Mouse (Mus musculus) testis, adult 2 months (tissue): ENCODE results near the gene Pkp4. TPM values are rescaled to one million over a fixed set of nuclear protein-coding genes. Genes with fewer than 3 reads are reported as not detected.
"Not testable (repeated sequence)": the region's sequence is repeated elsewhere in the genome, so short reads cannot be mapped to it uniquely, and the experiment has no call there.

Experiments
- H3K27ac ChIP-seq: fragments of 200-500 bp; 2 replicates; pipeline ENCODE4 v1.5.1; 2012; ENCODE audit warnings: low read depth, low read length; ENCODE audit not compliant: control insufficient read depth, insufficient read depth
- H3K27me3 ChIP-seq: fragments of 200-500 bp; 2 replicates; pipeline ENCODE4 v1.6.1; 2012; ENCODE audit warnings: mild to moderate bottlenecking, low read length, moderate library complexity; ENCODE audit not compliant: control insufficient read depth, insufficient read depth
- H3K36me3 ChIP-seq: fragments of 200-500 bp; 2 replicates; pipeline ENCODE4 v1.6.1; 2012; ENCODE audit warnings: mild to moderate bottlenecking, low read length; ENCODE audit not compliant: control insufficient read depth, insufficient read depth
- H3K4me1 ChIP-seq: fragments of 200-500 bp; 2 replicates; pipeline ENCODE4 v1.6.1; 2012; ENCODE audit warnings: low read length; ENCODE audit not compliant: control insufficient read depth, insufficient read depth
- H3K4me3 ChIP-seq: fragments of 200-500 bp; 2 replicates; pipeline ENCODE4 v1.5.1; 2012; ENCODE audit warnings: low read depth, mild to moderate bottlenecking, low read length, moderate library complexity, mixed read lengths; ENCODE audit not compliant: control insufficient read depth
- CTCF ChIP-seq: fragments of 200-500 bp; IDR thresholded peaks from 2 replicates; pipeline ENCODE4 v1.5.1; 2012; ENCODE audit warnings: low read depth, mild to moderate bottlenecking, inconsistent platforms, low read length, moderate library complexity; ENCODE audit not compliant: control insufficient read depth, insufficient read depth, insufficient replicate concordance
- POLR2A ChIP-seq: fragments of 200-500 bp; IDR thresholded peaks from 2 replicates; pipeline ENCODE4 v1.6.1; 2012; ENCODE audit warnings: low read depth, mild to moderate bottlenecking, inconsistent platforms, low read length, moderate library complexity; ENCODE audit not compliant: control insufficient read depth
- polyA plus RNA-seq: library from polyadenylated mRNA; depleted of rRNA; stranded (reverse); fragments of >200 nt; gene quantifications from 2 replicates; pipeline ENCODE4 v1.2.3, GENCODE M21; 2012

Pkp4 gene
- polyA plus RNA-seq, 1 experiment = 9.4 TPM

DNA sequence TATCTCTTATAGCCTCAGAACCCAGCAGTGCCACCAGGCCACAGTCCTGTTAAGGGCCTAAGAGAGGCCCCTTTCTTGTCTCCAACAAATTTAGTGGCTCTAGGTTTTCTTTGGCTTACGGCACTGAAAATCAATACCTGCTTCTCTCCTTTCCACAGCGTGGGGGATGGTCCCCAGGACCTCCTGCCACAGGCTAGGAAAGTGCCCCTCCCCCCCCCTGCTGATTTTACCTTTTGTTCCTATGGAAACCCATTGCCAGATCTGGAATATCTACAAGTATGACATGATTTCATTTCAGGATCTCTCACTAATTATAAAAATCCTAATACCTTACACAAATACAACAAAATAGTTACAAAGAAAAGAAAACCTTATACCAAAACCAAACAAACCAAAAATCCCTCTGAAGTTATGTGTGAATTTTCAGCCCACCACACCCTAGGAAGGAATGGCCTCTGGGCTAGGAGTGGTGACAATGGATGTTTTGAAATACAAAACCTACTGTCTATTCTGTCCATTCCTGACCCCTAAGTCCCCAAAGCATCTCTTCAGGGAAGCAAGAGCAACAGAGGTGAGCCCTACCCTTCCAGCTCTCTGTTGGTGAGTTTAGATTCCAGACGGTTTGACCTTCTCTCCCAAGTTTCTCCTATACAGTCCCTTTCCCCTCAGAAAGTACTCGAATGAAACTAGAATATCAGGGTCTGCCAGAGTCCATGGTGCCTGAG lies 224.7 kb downstream of the Pkp4 start:
- H3K27ac ChIP-seq = no peak overlapping the region
- H3K36me3 ChIP-seq = no peaks in the 10 kb centered on the region
- H3K4me3 ChIP-seq = no peak overlapping the region
- TF ChIP-seq CTCF = no peak
- TF ChIP-seq POLR2A = no peak
- H3K27me3 ChIP-seq = no peaks in the 10 kb centered on the region
- H3K4me1 ChIP-seq = peaks cover 4% of the 10 kb centered on the region; the same call in 1 of the 2 replicates

DNA sequence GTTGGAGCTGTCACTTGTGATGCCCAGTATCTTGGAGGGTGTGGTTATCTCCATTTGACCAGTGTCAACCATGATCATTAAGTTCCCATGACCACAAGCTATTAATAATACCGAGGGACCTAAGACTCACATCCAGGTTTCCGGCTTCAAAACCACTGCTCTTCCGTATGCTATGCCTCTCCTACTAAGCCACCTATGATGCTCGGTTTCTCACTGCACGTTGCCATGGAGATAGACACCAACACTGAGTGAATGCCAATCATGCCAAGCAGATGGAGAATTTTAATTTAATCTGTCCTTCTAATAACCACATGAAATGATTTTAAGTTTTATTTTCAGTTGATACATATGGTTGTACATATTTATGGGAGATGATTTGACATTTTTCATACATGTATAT lies 229.3 kb downstream of the Pkp4 start:
- Histone ChIP-seq H3K27ac (no peak overlapping the region), H3K4me3 (no peak overlapping the region), H3K27me3 (no peaks in the 10 kb centered on the region), H3K36me3 (no peaks in the 10 kb centered on the region), H3K4me1 (no peaks in the 10 kb centered on the region)
- no peak for TF ChIP-seq CTCF
- TF ChIP-seq POLR2A = no peak

DNA sequence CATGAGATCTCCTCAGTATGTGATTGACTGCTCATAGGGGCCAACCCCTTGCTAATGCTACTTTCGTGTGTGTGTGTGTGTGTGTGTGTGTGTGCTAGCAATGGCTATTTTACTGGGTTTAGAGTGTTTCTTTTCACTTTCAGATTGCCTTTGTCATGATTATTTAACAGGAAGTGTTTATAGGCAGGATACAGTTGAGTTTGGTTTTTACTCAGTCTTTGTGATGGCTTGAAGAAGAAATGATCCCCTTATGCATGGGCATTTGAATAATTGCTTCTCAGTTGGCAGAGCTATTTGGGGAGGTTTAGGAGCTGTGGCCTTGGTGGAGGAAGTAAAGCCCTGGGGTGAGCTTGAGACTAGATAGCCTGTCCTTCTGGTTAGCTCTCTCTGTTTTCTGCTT lies 232.5 kb downstream of the Pkp4 start:
- no peaks in the 10 kb centered on the region for H3K4me1 ChIP-seq
- no peak overlapping the region for H3K4me3 ChIP-seq
- no peak overlapping the region for H3K27ac ChIP-seq
- no peak for TF ChIP-seq POLR2A
- no peak for TF ChIP-seq CTCF
- no peaks in the 10 kb centered on the region for H3K27me3 ChIP-seq
- no peaks in the 10 kb centered on the region for H3K36me3 ChIP-seq

DNA sequence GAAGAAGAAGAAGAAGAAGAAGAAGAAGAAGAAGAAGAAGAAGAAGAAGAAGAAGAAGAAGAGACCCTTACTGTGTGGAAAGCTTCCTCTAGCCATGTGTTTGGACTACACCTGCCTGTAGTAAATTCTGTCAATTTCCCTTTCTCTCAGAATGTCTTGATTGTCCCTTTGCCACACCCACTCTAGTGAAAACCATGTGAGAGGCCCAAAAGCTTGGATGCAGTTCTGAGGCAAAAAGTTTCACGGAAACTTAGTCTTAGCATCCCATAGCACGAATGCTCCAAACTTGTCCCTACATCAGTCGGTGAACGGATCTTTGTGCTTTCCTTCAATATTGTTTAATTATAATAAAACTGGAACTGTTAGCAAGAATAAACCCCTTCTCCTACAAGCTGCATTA lies 234.0 kb downstream of the Pkp4 start:
- Histone ChIP-seq H3K27me3 (no peaks in the 10 kb centered on the region), H3K36me3 (no peaks in the 10 kb centered on the region), H3K27ac (no peak overlapping the region), H3K4me1 (no peaks in the 10 kb centered on the region), H3K4me3 (no peak overlapping the region)
- TF ChIP-seq POLR2A (no peak), CTCF (no peak)

DNA sequence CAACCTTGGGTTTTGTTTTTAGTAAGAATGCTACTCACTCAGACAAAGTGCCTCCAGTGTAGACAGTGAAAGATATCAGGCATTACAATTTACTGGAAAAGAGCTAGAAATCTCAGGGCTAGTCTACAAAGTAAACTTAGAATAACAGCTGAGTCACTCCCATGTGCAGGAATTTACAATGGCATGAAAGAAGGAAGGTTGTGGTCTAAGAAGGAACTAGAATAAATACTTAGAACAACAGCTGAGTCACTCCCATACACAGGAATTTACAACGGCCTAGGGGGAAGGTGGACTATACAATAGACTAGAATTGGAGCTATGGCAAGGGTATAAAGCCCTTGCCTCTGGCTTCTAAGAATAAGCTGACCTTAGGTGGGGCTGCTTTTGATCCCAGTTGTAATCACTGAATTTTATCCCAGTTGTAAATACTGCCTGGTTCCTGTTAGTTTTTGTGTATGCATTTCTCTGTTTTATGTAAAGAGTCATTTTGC lies 234.6 kb downstream of the Pkp4 start:
- H3K27ac ChIP-seq, H3K36me3 ChIP-seq, H3K27me3 ChIP-seq, H3K4me1 ChIP-seq, H3K4me3 ChIP-seq: not testable (repeated sequence)

DNA sequence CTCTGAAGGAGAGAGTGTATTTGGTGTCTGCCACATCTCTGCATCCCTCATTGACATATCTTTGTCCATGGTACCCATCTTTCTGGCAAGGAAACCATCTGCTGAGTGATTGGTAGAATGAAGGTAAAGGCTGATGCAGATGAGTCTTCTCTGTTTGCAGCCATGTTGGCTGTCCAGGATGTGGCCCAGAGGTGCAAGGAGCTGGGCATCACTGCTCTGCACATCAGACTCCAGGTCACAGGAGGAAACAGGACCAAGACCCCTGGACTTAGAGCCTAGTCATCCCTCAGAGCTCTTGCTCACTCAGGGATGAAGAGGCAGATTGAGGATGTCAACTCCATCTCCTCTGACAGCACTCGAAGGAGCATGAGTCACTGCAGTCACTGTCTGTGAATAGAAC lies 235.9 kb downstream of the Pkp4 start:
- Histone ChIP-seq H3K4me1 (no peaks in the 10 kb centered on the region), H3K27me3 (no peaks in the 10 kb centered on the region), H3K27ac (no peak overlapping the region), H3K4me3 (no peak overlapping the region), H3K36me3 (no peaks in the 10 kb centered on the region)
- no peak for TF ChIP-seq CTCF
- no peak for TF ChIP-seq POLR2A

DNA sequence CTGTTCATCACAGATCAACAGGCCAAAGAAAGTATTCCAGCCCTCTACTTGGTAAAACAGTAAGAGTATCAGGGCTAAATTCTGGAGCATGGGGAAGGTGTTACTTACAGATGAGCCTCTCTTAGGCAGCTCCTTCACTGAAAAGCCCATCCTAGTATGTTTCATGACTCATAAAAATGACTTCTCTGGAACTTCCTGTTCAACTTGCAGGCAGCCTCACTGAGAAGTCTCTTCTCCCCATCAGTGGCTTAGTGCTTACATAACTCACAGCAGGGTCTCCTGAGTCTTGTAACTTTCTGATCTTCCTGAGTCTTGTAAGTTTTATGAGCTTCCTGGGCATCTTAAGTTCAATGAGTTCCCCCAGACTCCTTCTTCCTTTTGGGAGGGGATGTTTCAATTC lies 236.9 kb downstream of the Pkp4 start:
- no peak overlapping the region for H3K4me3 ChIP-seq
- no peaks in the 10 kb centered on the region for H3K36me3 ChIP-seq
- H3K27ac ChIP-seq = no peak overlapping the region
- no peaks in the 10 kb centered on the region for H3K27me3 ChIP-seq
- TF ChIP-seq POLR2A (no peak), CTCF (no peak)
- no peaks in the 10 kb centered on the region for H3K4me1 ChIP-seq
